Mouse (Mus musculus) C2C12 (cell line): Measurements from ENCODE around the gene Noxred1. TPM values are rescaled to one million over a fixed set of nuclear protein-coding genes. Genes with fewer than 3 reads are reported as not detected.

Experiments
- H3K27me3 ChIP-seq: one replicate; pipeline ENCODE4 v1.6.1; 2011; ENCODE audit not compliant: control insufficient read depth, insufficient read depth, insufficient read length
- H3K36me3 ChIP-seq: one replicate; pipeline ENCODE4 v1.6.1; 2011; ENCODE audit not compliant: control insufficient read depth, insufficient read depth
- H3K4me3 ChIP-seq: one replicate; pipeline ENCODE4 v1.5.1; 2011; ENCODE audit warnings: mild to moderate bottlenecking, control low read depth; ENCODE audit not compliant: poor library complexity, insufficient read depth, severe bottlenecking
- H3K79me2 ChIP-seq: one replicate; pipeline ENCODE4 v1.6.1; 2011; ENCODE audit not compliant: control insufficient read depth, insufficient read depth
- H3K79me3 ChIP-seq: one replicate; pipeline ENCODE4 v1.6.1; 2011; ENCODE audit warnings: low read depth, control low read depth
- H3ac ChIP-seq: one replicate; pipeline ENCODE3; 2011; ENCODE audit warnings: low read depth; ENCODE audit not compliant: control insufficient read depth, insufficient read length
- CEBPB ChIP-seq: IDR thresholded peaks from one replicate; pipeline ENCODE4 v1.6.1; 2011; ENCODE audit warnings: low read depth, mild to moderate bottlenecking, control low read depth, moderate library complexity
- CTCF ChIP-seq: IDR thresholded peaks from one replicate; pipeline ENCODE4 v1.5.1; 2011; ENCODE audit not compliant: control insufficient read depth, insufficient read depth, insufficient read length
- FOSL1 ChIP-seq: IDR thresholded peaks from one replicate; pipeline ENCODE4 v1.8.0; 2011; ENCODE audit warnings: mild to moderate bottlenecking, low read length; ENCODE audit not compliant: poor library complexity, insufficient read depth, severe bottlenecking
- MAX ChIP-seq: IDR thresholded peaks from one replicate; pipeline ENCODE4 v1.6.1; 2011; ENCODE audit warnings: mild to moderate bottlenecking, control low read depth
- MYOD1 ChIP-seq: IDR thresholded peaks from one replicate; pipeline ENCODE4 v1.6.1; 2011; ENCODE audit warnings: low read depth; ENCODE audit not compliant: control insufficient read depth, insufficient read length
- MYOG ChIP-seq: IDR thresholded peaks from one replicate; pipeline ENCODE4 v1.6.1; 2011; ENCODE audit not compliant: control insufficient read depth, insufficient read length; ENCODE audit errors: extremely low read depth
- USF1 ChIP-seq: IDR thresholded peaks from one replicate; pipeline ENCODE4 v1.6.1; 2011; ENCODE audit warnings: low read depth, mild to moderate bottlenecking, control low read depth, moderate library complexity
- long read RNA-seq, 2 experiments: library from polyadenylated mRNA; unstranded; transcript quantifications; one replicate each; pipeline ENCODE4 v2.0.0; 2019 to 2020
- polyA plus RNA-seq: library from polyadenylated mRNA; unstranded; fragments of >200 nt; fragmentation: generic; extraction: Trizol; gene quantifications from one replicate; pipeline ENCODE4 v1.2.1, GENCODE M21; 2012; ENCODE audit warnings: missing spikeins

Noxred1 gene
- polyA plus RNA-seq: 0.18 TPM
- long read RNA-seq, experiment 1: 0 reads
- long read RNA-seq, experiment 2: 0 reads

DNA sequence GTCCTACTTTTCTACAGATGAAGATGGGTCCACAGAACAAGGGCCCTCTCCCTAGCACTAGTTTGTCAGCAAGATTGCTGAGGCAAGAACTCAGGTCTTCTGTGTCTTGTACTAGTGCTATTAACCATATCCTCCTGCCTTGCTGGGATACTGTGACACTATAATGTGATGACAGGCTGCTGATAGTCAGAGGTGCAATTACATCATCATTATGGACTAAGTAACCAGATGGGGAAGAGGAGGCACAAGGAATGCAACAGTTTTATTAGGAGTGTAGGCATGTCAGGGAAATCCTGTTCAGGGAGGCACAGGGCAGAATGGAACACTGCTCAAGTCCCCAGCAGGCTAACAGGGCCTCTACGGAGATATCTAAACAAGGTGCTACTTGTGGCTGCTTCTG lies at the start of gene Noxred1:
Gene Noxred1, minus strand, starts transcription at position 101 of the 400 bp plus-strand sequence.
- Histone ChIP-seq H3ac (no peak within 1 kb of the TSS), H3K36me3 (peaks cover 52% of the 10 kb centered on the region), H3K79me2 (no peaks in the 10 kb centered on the region), H3K27me3 (no peaks in the 10 kb centered on the region), H3K4me3 (no peak within 1 kb of the TSS), H3K79me3 (no peaks in the 10 kb centered on the region)
- TF ChIP-seq MYOD1 (no peak), CEBPB (no peak), MAX (no peak), FOSL1 (no peak), MYOG (no peak), CTCF (no peak), USF1 (no peak)

DNA sequence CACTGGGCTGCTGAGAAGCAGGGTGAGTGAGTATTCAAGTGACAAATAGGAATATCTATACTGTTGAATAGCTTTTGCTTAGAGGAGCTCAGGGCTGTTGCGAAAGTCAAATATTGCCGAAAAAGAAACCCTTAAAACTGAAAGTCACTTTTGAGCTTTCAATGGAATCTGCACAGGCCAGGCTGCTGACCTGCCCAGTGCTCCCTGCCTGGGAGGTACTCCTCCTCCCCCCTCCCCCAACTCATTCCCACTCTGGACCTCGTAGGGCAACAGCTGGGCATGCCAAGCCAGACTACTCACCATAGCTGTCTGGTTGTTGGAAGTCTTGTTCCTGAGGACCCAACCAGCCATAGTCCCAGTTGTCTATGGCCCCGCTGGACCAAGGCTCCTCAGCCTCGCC lies 46.2 kb upstream of the Noxred1 start:
- H3K36me3 ChIP-seq: no peaks in the 10 kb centered on the region
- H3K27me3 ChIP-seq: no peaks in the 10 kb centered on the region
- no peaks in the 10 kb centered on the region for H3K79me3 ChIP-seq
- H3ac ChIP-seq: no peak overlapping the region
- H3K4me3 ChIP-seq: no peak overlapping the region
- no peaks in the 10 kb centered on the region for H3K79me2 ChIP-seq
- TF ChIP-seq MYOG (no peak), CEBPB (no peak), USF1 (no peak), MYOD1 (no peak), MAX (no peak), FOSL1 (no peak), CTCF (no peak)

DNA sequence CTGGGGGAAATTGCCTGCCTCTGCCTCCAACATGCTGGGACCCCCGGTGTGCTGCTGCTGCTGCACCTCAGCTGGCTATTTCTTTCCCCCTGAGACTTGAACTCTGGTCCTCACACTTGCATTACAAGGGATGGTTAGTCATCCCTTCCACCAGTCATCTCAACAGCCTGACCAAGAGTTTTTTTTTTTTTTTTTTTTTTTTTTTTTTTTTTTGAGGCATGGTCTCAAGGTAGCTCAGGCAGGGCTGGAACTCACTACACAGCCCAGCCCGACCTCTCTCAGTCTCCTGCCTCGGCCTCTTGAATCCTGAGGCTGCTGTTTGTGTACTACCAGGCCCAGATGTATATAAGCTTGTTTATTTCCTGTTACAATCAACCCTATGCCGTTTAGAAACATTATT lies 45.7 kb upstream of the Noxred1 start:
- Histone ChIP-seq H3K79me3 (no peaks in the 10 kb centered on the region), H3K27me3 (no peaks in the 10 kb centered on the region), H3K4me3 (no peak overlapping the region), H3K36me3 (no peaks in the 10 kb centered on the region), H3ac (no peak overlapping the region), H3K79me2 (no peaks in the 10 kb centered on the region)
- TF ChIP-seq CTCF (no peak), MYOG (no peak), MAX (no peak), USF1 (no peak), FOSL1 (no peak), MYOD1 (no peak), CEBPB (no peak)

DNA sequence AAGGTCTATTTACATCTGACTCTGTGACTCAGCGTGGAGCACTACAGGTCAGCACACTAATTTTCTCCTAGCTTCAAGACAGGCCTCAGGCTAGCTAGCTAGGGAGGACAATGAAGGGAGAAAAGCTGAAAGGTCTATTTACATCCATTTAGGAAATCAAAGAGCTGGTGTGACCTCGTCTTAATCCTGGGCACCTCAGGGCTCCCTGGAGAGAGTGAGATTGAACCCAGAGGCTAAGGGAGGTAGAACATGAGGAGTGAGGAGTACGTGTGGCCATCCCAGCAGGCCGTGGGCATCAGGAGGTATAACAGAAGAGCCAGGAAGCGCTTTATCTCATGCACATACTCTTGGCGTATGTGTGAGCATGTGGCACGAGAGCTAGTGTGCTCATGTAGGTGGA lies 45.2 kb upstream of the Noxred1 start:
- no peaks in the 10 kb centered on the region for H3K79me3 ChIP-seq

DNA sequence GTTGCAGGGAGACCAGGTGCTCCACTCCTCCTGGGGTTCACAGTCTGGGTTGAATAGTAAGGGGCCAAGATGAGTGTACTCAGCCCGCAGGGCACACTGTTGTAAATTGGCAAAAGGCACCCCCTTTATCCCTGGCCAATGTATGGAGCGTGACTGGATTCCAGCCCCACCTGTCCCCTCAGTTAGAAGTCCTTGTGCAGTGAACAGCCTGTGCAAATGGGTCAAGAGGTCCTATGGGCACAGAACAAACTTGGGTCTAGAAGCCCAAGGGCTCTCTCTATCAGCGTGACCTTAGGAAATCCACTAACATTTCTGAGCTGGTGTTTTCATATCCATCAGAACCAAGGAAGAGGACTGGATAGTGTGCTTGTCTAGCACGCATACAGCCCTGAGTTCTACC lies 44.2 kb upstream of the Noxred1 start:
- Histone ChIP-seq H3K4me3 (no peak overlapping the region), H3K79me2 (no peaks in the 10 kb centered on the region), H3K27me3 (no peaks in the 10 kb centered on the region), H3K79me3 (no peaks in the 10 kb centered on the region), H3ac (no peak overlapping the region), H3K36me3 (no peaks in the 10 kb centered on the region)
- no peak for TF ChIP-seq USF1
- TF ChIP-seq MAX: no peak
- no peak for TF ChIP-seq MYOD1
- no peak for TF ChIP-seq MYOG
- no peak for TF ChIP-seq CTCF
- no peak for TF ChIP-seq FOSL1
- TF ChIP-seq CEBPB: no peak

More for the DNA sequence above, 45.2 kb upstream of the Noxred1 start:
- TF ChIP-seq MYOG (no peak), MAX (no peak), FOSL1 (no peak), CEBPB (no peak), USF1 (no peak), MYOD1 (no peak), CTCF (no peak)
- Histone ChIP-seq H3K79me2 (no peaks in the 10 kb centered on the region), H3K27me3 (no peaks in the 10 kb centered on the region), H3ac (no peak overlapping the region), H3K4me3 (no peak overlapping the region), H3K36me3 (no peaks in the 10 kb centered on the region)

DNA sequence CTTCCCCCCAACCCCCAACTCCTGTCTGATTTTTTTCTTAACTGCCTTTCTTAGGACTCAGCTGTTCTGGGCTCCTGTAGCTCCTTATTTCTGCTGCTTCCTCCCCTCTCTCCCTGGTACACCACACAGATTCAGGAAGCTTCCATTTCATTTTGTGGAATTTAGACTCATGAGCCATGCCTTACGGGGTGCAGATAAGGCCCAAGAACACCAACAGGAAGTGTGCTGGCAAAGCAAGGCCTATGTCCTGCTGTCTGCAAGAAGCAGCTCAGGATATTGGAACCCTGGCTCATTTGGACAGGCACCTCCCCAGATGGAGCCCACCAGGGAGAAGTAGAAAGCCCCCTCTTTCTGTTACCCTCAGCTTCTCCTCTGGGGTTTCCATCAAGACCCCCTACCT lies 43.2 kb upstream of the Noxred1 start:
- Histone ChIP-seq H3ac (no peak overlapping the region), H3K79me2 (no peaks in the 10 kb centered on the region), H3K4me3 (no peak overlapping the region), H3K27me3 (no peaks in the 10 kb centered on the region), H3K79me3 (no peaks in the 10 kb centered on the region), H3K36me3 (peaks cover 1% of the 10 kb centered on the region)
- no peak for TF ChIP-seq CEBPB
- no peak for TF ChIP-seq MYOD1
- TF ChIP-seq FOSL1: no peak
- TF ChIP-seq MAX: no peak
- TF ChIP-seq MYOG: no peak
- no peak for TF ChIP-seq USF1
- TF ChIP-seq CTCF: no peak
